Mouse (Mus musculus): Measurements from ENCODE around the gene Dchs2. TPM values are rescaled to one million over a fixed set of nuclear protein-coding genes. Genes with fewer than 3 reads are reported as not detected.
A peak's percentile ranks its signal among the peaks of the same experiment; 100 is the strongest.

The Dchs2 gene
- total RNA-seq, 2 experiments from 2014 or later, result 0.43 to 0.58 TPM

DNA sequence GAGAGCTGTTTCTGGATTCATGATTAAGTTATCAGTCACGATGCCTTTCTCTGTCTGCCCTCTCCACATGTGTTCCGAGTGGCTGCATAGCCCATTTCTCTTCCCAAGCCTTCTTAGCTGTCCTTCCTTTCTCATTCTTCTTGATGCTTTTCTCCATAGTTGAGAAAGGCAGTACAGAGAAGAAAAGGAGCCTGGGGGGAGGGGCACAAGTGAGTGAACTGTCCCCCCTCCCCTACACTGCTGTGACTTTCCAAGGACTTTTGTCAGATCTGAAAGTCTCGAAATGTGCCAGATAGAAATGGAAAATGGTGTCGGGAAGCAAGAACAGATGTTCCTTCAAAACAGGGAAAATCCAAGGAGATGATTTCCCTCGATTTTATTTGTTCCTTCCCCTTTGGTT is 118.8 kb downstream of the Dchs2 start:
- DNase-seq (ENCODE audit: low spot score in 2 of 2), result no peak

DNA sequence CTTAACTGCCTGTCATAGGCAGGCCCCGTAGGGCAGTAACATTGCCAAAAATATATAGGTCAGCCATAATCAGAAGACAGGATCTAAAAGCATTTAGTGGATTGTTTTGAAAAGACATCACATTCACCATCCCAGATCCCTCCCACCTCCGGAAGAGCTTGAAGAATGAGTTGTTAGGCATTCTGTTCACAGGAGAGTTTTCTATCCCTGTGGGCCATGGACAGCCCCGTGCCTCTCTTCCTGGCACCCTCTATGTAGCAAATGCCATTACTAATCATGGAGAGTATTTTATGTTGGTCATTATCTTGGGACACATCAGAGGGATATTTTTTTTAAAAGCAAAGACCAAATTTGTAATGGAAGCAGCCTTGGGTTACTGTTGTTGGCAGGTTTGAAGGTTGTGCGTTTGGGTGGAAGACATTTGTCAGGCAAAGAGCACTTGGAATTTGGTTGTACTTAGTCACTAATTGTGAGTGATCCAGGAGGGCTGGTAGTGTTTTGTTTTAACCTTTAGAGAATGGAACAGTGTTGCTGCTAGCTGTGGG is 122.3 kb downstream of the Dchs2 start:
- DNase-seq (ENCODE audit: low spot score in 2 of 2), result no peak

DNA sequence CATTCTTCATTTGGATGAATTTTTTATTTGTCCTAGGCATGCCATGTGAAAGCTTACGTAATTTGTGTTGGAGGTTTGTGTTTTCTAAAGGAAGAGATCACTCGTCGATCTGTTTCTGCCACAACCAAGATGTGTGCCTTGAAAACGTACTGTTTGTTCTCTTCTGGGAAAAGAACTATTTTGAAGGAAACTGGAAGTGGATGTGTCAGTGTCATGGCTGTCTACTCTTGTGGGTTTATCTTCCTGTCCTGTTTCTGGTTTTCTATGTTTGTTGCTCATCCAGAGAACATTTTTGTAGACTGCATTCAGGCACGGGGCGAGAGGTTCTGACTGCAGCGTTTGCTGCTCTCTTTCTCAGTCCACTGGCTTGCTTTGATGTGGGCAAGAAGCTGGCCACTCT is 124.2 kb downstream of the Dchs2 start:
- no peak for DNase-seq (ENCODE audit: low spot score in 2 of 2)

DNA sequence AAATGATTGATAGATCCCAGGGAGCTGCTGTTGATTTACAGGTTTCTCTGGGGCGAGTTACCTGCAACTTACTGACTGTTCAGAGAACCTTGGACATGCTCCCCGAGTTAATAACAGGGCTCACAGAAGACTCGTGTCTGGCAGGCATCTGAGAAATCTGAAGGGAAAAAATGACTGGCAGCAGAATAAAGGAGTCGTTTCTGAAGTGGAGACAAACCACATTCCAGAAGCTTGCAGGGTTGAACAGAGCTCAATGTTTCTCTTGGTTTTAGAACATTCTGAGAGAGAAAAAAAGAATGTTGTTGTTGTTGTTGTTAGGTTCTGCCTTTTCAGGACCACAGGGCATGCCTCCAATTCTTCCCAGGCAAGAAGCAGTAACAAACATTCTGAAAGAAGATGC is 131.7 kb downstream of the Dchs2 start:
- DNase-seq (ENCODE audit: low spot score in 2 of 2), result no peak

DNA sequence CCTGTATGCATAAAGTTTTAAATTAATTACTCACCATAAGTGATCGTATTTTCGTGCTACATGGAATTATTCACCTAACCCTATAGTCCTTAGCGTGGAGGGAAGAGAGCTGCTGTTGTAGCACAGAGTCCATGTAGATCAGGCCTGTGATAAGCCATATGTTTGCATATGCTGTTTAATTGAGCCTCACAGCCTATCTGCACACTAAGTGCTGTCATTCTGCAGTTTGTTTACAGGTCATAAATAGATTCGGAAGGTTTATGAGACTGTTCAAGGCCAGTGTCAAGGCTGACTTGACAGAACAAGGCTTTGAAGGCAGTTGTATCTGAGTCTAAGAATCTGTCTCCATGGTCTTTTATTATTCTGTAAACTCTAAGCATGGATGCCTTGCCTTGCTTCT is 138.3 kb downstream of the Dchs2 start:
- DNase-seq (ENCODE audit: low spot score in 2 of 2), result no peak

DNA sequence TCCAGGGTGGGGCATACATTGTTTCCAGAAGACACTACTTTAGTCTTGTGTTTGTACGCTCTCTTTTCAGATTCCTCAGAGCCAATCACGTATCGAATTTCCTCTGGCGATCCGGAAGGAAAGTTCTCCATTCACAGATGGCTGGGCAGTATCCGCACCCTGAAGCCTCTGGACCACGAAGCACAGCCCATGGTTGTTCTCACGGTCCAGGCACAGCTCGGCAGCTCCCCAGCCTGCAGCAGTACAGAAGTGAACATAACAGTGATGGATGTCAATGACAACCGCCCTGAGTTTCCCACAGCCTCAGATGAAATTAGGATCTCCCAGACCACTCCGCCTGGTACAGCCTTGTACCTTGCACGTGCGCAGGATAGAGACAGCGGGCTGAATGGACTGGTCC is 142.5 kb downstream of the Dchs2 start:
- no peak for DNase-seq (ENCODE audit: low spot score in 2 of 2)

DNA sequence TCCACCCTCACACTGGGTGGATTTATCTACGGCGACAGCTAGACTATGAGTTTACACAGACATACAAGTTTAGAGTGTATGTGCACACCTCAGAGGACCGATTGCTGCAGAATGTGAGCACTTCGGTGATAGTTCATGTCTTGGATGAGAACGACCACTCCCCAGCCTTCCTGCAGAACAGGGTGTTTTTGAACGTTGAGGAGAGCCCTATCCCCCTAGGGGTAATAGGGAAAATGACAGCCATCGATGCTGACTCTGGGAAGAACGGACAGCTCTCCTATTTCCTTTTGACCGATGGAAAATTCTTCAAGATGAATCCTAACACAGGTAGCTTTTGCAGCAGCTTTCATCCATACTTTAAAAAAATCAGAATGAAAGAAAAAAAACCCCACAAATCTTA is 143.2 kb downstream of the Dchs2 start:
- no peak for DNase-seq (ENCODE audit: low spot score in 2 of 2)

DNA sequence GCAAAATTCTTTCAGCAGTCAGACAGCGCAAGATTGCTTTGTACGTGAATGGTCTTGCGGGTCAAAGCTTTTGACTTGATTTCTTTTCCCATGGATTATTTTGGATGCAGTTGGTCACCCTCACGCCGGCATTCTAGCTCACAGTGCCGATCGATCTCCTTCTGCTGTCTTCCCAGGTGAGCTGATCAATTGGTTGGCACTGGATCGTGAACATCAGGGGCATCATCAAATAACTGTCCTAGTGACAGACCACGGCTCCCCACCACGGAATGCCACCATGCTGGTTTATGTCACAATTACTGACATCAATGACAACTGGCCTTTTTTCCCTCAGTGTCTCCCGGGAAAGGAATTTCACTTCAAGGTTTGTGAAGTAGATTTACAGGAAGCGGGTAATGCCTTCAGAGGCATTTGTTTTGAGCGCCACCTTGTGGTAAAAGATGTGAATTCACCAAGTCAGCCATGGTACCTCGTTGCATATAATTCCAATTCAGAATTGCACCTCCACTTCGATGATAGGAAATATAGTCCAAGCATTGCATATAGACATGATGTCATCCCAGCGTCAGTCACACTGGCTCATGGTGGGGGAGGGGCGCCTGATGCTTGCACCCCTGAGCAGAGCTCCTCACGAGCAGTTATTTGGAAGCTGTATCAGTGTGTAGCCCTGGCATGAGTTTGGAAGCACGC is 146.0 kb downstream of the Dchs2 start:
- DNase-seq (ENCODE audit: low spot score in 2 of 2), result peak; percentile 31 to 54

DNA sequence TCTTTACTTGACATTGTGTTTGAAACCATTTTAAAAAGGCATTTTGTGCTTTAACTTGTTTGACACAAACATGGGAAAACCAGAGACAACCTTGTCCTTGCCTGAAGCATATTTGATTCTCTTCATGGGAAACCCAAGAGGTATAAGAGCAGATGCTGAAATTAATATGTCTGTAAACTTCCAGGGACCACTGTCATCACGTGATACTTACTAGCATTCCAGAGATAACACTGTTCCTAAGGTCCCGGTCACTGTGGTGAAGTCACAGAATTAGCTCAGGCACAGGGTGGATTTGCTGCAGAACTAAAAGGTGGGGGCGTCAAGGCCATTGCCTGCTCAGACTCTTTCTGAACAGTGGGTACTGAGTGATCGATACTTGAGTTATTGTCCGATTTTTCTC is 148.0 kb downstream of the Dchs2 start:
- DNase-seq (ENCODE audit: low spot score in 2 of 2), result no peak

DNA sequence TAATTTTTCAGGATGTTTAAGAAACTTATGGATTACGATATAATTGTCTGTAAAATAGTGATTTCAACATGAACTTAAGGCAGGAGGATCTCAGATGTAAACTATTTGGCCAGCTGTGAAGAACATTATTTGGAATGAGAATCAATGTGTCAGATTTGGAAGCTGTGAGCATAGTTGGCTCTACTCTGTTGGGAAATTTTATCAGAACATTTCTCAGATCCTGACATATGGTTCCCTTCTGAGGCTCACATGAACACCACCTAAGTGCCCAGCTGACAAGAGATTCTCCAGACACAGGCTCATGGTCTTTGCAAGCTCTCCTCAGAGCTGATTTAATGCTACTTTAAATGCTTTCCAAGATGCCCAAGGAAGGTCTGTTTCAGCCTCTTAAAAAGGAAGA is 156.1 kb downstream of the Dchs2 start:
- no peak for DNase-seq (ENCODE audit: low spot score in 2 of 2)

DNA sequence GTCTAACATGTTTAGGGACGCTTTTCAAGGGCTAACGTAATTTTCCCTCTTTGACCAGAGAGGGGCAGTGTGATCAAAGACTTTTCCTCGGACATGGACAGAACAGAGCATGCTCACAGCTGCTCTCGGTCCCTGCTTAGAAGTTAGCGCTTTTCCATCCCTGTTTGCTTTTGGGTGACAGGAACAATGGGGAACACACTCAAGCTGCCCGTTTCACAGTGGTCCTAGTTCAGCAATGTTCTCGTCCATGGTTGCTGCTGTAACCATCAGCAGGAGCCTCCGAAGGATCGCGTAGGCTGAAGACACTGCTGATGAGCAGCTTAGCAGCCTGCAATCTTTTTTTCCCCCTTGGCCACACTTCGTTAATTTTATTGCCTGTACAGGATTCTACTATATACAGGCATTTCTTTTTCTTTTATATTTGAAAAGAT is 159.2 kb downstream of the Dchs2 start:
- peak in 1 of 2 experiments; percentile 23 for DNase-seq (ENCODE audit: low spot score in 2 of 2)

DNA sequence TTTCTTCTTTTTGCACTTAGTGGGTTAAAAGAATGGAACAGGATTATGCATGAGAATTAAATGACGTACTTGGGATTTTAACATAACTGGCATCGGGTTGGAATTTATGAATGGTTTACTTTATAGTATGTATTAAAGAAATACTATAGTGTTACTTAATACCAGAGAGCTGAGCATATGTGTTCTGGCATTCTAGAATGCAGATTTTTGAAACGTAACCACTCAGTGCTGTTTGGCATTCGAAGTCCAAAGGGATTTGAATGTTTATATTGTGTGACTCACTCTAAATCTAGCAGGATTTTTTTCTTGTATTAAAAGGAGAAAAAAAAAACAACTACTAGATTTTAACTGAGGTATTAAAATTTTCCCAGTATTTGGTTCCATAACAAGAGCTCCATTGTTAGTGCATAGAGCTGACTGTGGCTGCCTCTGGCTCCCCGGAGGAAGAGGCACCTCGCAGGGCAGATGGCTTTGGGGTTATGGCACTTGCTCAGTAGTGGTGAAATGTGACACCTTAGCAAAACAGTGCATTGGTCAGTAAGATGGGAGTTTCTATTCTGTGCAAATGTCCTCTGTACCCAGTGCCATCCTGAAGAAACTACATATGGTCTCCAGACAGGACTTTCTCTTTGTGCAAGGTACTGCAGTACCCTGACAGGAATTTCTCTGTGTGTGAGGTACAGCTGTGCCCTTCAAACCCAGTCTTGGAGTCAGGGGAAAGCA is 160.5 kb downstream of the Dchs2 start:
- DNase-seq (ENCODE audit: low spot score in 2 of 2), result no peak

DNA sequence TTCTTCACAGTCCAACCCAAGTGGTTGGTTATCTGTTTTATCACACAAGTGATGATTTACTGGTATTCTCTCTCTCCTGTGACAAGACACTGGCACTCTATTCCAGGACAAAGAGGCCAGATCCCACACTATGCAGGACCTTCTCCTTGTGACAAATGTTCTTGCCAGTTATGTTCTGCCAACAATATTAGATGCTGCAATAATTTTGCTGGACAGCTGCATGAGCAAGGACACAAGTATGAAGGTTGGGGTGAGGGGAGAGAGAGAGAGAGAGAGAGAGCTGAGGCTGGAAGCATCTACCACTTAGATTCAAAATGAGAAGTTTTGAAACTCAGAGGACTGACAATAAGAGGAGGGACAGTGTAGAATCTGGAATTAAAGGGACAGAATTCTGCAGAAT is 162.7 kb downstream of the Dchs2 start:
- no peak for DNase-seq (ENCODE audit: low spot score in 2 of 2)

DNA sequence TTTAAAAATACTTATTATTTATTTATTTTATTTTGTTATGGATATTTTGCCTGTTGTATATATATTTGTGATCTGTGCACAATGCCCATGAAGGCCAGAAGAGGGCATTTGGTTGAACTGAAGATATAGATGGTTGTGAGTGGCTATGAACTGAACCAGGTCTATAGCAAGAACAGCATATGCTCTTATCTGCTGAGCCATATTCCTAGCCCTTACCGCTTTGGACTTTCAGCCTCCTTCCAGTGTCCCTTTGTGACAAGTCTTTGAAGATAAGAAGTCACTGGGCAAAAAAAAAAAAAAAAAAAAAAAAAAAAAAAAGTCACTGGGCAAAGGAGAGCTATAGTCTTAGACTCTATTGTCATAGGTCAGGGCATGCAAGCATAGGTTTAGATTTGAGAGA is 163.2 kb downstream of the Dchs2 start:
- no peak for DNase-seq (ENCODE audit: low spot score in 2 of 2)

DNA sequence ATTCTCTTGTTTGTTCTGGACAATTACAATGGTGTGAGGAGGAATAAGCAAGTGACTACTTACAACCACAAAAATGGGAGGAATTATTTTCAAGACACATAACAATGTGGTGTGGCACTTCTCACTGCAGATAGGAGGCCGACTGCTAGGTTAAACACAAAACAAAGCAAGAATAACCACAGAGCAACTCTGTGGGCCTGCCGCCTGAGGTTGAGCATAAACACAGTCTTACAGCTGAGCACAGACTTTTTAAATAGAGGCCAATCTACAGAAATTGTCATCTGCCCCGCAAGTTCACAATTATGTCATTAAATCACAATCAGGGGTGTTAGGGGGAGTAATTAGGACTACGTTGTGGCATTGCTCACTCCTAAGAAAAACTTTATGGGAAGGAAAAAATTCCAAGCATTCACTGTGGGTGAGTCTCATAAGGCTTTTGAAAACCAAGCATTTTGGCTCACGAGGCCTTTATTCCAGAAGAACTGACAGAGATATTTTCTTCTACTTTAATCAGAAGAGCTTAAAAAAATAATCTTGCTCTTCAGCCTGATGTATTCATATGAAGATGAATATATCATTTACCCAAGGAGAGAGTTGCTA is 172.1 kb downstream of the Dchs2 start:
- no peak for DNase-seq (ENCODE audit: low spot score in 2 of 2)

DNA sequence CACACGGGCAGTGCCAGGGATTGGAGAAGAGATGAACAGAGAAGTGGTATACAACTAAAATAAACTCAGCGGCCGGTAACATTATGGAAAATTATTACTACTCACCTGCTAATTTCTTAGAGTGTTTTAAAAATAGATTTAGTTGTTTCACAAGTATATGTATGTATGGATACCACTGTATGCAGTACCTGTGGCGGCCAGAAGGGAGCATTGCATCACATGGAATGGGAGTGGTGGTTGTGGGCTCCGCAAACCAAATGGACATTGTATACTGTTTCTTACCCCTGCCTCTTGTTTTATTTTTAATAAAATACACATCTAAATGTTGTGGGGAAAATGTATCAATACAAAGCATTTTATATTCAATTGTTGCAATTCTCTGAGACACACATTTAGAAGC is 176.1 kb downstream of the Dchs2 start:
- no peak for DNase-seq (ENCODE audit: low spot score in 2 of 2)

DNA sequence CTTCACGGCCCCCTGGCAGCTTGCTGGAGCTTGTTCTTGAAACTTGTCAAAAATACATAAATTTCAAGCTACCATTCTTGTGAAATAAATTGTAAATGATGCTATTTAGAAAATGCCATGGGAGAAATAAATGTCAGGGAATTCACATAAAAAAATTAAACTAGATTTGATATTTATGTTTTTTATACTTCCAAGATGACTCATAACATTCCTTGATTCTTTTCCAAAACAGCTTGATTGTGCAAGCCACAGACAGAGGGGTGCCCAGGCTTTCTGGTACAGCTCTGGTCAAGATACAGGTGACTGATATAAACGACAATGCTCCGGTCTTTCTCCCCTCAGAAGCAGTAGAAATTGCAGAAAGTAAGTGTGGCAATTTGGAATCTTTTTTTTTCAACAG is 218.2 kb downstream of the Dchs2 start:
- DNase-seq (ENCODE audit: low spot score in 2 of 2), result no peak

DNA sequence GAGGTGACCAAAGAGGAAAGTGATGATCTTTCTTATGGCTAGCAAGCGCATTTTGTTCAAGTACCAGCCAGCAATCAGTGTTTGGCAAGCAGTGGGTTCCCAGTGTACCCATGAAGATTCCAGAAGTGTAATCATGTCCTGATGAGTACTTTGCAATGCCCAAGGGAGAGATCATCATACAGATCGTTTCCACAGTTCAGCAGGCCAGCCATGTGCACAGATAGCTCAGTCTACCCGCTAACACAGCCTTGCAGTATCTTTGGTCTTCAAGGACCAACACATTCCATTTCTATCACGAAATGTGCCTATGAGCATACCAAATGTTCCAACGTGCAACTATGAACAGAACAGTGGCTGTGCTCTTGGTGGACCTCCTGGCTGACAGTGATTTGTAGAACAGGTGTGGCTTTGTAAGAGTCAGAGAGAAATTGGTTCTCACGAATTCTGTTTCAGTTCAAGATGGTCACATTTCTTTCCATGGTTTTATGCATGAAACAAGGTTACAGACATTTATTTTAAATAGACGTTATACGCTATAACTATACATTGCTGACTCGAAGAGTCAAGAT is 240.8 kb downstream of the Dchs2 start:
- DNase-seq (ENCODE audit: low spot score in 2 of 2), result no peak

DNA sequence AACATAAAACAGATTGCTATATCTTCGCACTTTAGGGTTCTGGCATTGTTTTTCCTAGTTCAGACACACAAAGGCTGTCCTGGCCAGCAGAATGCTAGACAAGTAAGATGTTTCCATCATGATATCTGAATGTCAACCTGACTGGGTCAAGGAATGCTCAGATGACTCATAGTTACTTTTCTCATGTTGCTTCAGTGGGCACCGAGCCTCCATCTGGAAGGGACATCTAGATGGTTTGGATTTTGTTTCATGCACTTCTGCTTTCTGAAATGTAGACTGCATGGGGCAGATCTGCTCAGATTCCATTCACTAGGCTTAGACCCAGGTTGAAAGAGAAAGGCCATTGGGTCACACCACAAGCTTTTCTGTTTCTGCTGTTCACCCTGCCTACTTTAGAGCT is 242.1 kb downstream of the Dchs2 start:
- DNase-seq (ENCODE audit: low spot score in 2 of 2), result no peak

DNA sequence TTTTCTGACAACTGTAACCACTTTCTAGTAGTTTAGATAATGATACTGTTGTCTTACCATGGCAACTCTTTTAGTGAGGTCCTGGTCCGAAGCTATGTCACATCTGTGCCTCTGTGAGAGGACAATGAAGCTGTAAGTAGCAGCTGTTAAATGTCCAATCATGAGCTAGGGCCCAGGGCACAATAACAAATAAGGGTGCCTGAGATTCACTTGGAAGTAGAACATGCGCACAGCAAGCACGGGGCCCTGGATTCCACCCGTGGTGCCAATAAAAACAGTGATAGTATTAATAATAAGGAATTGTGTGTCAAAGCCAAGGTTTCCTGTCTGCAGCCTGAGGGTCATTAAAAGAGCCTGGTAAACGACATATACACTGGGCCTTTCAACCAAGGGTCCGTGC is 246.6 kb downstream of the Dchs2 start:
- DNase-seq (ENCODE audit: low spot score in 2 of 2), result no peak

DNA sequence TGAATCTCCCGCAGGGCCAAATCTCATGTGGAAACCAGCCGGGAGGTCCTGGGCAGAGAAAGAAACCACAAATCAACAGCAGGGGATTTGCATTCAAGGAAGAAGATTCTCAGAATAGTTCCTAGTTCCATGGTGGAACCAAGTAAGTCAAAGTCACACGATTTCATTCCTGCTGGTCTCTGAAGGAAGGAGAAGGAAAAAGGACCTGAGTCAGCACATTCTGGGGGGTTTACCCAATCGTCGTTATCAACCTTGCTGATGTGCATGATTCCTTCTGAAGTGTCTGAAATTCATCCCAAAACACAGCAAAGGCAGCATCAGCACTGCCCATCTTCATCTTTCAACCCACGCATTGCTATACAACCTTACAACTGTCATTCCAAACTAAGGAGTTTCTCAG is 249.1 kb downstream of the Dchs2 start:
- DNase-seq (ENCODE audit: low spot score in 2 of 2), result no peak
